Mouse (Mus musculus) ES-Bruce4 (cell line): ENCODE measurements around the gene Fxyd5.

ENCODE experiments used
- CTCF ChIP-seq: IDR thresholded peaks from one replicate; pipeline ENCODE4 v1.8.1; 2011; ENCODE audit warnings: low read depth, low read length
- EP300 ChIP-seq: IDR thresholded peaks from 2 replicates; pipeline ENCODE4 v1.6.1; 2011; ENCODE audit warnings: low read depth, low read length; ENCODE audit not compliant: insufficient read depth
- POLR2A ChIP-seq: IDR thresholded peaks from one replicate; pipeline ENCODE4 v1.8.1; 2011; ENCODE audit warnings: low read length; ENCODE audit not compliant: insufficient read depth

GRCm38 (mm10) chr7:31040281-31041022, 1.8 kb downstream of the Fxyd5 start:
- TF ChIP-seq CTCF (no peak), POLR2A (no peak), EP300 (no peak)
